ENCODE assay signal across 9 mouse cellular contexts in the genomic region with DNA sequence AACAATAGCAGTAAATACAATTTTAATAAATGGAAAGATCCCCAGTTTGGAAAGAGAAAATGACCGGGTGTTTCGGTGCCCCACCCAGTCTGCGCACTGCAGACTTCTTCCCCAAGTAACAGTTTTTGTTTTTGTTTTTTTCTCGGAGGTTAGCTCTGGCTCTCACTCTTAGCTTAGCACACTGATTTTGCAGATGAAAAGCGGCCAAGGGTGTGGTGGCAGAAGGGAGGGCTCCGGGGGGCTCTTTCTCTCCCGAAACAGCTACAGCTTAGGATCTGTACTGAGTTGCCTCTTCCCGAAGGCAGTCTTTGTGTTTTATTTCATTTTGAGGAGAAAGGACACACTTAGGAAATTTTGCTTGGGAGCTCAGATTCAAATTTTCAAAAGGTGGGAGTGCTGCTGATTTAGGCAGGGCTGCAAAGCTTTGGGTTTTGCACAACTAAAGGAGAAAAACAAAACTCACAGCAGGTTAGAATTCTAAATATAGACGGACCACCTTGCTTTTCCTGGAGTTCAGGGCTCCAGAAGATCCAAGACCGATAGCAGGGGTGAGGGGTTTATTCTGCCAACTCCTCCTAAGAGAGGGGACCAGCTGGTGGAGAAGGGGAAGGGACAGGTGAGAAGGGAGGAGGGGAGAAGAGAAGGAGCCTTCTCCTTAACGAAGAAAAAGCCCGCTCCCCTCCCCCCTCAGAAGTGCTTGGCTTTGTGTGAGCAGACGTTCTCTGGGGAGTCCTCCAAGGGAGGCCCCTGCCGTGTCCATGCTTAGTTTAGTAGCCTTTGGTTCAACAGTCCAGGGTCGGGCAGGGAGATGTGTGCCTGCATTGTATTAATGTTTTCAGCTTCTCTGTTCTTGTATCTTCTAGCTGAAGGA. TPM values are rescaled to one million over a fixed set of nuclear protein-coding genes. Genes with fewer than 3 reads are reported as not detected.
DNase-seq lines count a peak whose midpoint lies in the region; ATAC-seq lines count a peak whose summit lies in the region.
"Had no signal": no experiment of that assay in that cellular context is flagged by ENCODE, and none has a peak within 500 bp of the region (broad histone marks: within the 10 kb centered on the region; RNA-seq: fewer than 3 reads in every experiment).

No protein-coding gene starts in this region.

- H3K9ac ChIP-seq in kidney, embryonic 16.5 days (replicated peaks; ENCODE audit: low read length): peak overlapping the region; percentile 27; the same call in 1 of the 2 replicates
- peak overlapping the region; percentile 64 for H3K9ac ChIP-seq in hindbrain, embryonic 15.5 days

- H3K4me1 ChIP-seq in kidney, embryonic 16.5 days (ENCODE audit: insufficient read depth, low read length): peaks cover 35% of the 10 kb centered on the region
- H3K4me1 ChIP-seq in hindbrain, embryonic 15.5 days (replicated peaks): peaks cover 76% of the 10 kb centered on the region

- H3K4me3 ChIP-seq in kidney, embryonic 16.5 days (ENCODE audit: low read length): no peak overlapping the region
- H3K4me3 ChIP-seq in hindbrain, embryonic 15.5 days: peak overlapping the region; percentile 38

- no peak overlapping the region for H3K27ac ChIP-seq in kidney, embryonic 16.5 days (ENCODE audit: low read length)
- peak overlapping the region; percentile 96 for H3K27ac ChIP-seq in hindbrain, embryonic 15.5 days (replicated peaks)

- ATAC-seq in kidney, embryonic 16.5 days (ENCODE audit: low FRiP score, low TSS enrichment): no peak
- no peak for ATAC-seq in hindbrain, embryonic 15.5 days (ENCODE audit: low FRiP score, low read depth)

- no peak for DNase-seq in kidney, adult 8-10 months
- DNase-seq in cerebellum, postnatal 25 days: peak; percentile 42 to 67
- peak; percentile 64 for DNase-seq in retina, embryonic 14.5 days (ENCODE audit: low spot score)
- DNase-seq in thymus, postnatal 10 days (ENCODE audit: low spot score in 2 of 2): no peak
- DNase-seq in spleen, postnatal 14 days (ENCODE audit: low spot score in 2 of 2): no peak
- DNase-seq in kidney, postnatal 36 days: no peak

- no peaks in the 10 kb centered on the region for H3K27me3 ChIP-seq in kidney, embryonic 16.5 days (ENCODE audit: insufficient read depth, low read length)
- H3K27me3 ChIP-seq in hindbrain, embryonic 15.5 days: no peaks in the 10 kb centered on the region

- 36% methylated on average over 15 of the region's 15 CpGs for WGBS in kidney, embryonic 16.5 days
- 7% methylated on average over 15 of the region's 15 CpGs for WGBS in hindbrain, embryonic 15.5 days

- H3K4me2 ChIP-seq in kidney, embryonic 16.5 days (replicated peaks; ENCODE audit: low read depth, low read length): no peak overlapping the region
- H3K4me2 ChIP-seq in hindbrain, embryonic 15.5 days: peak overlapping the region; percentile 81

- no peaks in the 10 kb centered on the region for H3K9me3 ChIP-seq in kidney, embryonic 16.5 days (ENCODE audit: low read length)
- no peaks in the 10 kb centered on the region for H3K9me3 ChIP-seq in hindbrain, embryonic 15.5 days

- no peaks in the 10 kb centered on the region for H3K36me3 ChIP-seq in kidney, embryonic 16.5 days (ENCODE audit: insufficient read depth, low read length)
- no peaks in the 10 kb centered on the region for H3K36me3 ChIP-seq in hindbrain, embryonic 15.5 days

RNA-seq across cellular contexts. Expression of gene Tuba1a, which starts 37.4 kb away (rescaled TPM):
- polyA plus RNA-seq in kidney, embryonic 16.5 days (2015; fragmentation: Nextera tagmentation; extraction: Ambion mirVana): 925 and 946 TPM in 2 replicates
- 14,750 and 15,534 TPM in 2 replicates for polyA plus RNA-seq in hindbrain, embryonic 15.5 days (2015; fragmentation: Nextera tagmentation; extraction: Ambion mirVana)

RNA-seq across cellular contexts. Expression of gene Gm49450, which starts 37.6 kb away (rescaled TPM):
- not detected in 2 replicates for polyA plus RNA-seq in kidney, embryonic 16.5 days (2015; fragmentation: Nextera tagmentation; extraction: Ambion mirVana)
- not detected in 2 replicates for polyA plus RNA-seq in hindbrain, embryonic 15.5 days (2015; fragmentation: Nextera tagmentation; extraction: Ambion mirVana)
- polyA plus RNA-seq: liver, embryonic 16.5 days had no signal

RNA-seq across cellular contexts. Expression of gene Tuba1c, which starts 38.8 kb away (rescaled TPM):
- 213 and 219 TPM in 2 replicates for polyA plus RNA-seq in kidney, embryonic 16.5 days (2015; fragmentation: Nextera tagmentation; extraction: Ambion mirVana)
- polyA plus RNA-seq in hindbrain, embryonic 15.5 days (2015; fragmentation: Nextera tagmentation; extraction: Ambion mirVana): 22.5 and 25.3 TPM in 2 replicates

RNA-seq across cellular contexts. Expression of gene Tuba1b, which starts 56.5 kb away (rescaled TPM):
- 1,826 and 1,900 TPM in 2 replicates for polyA plus RNA-seq in kidney, embryonic 16.5 days (2015; fragmentation: Nextera tagmentation; extraction: Ambion mirVana)
- 1,411 and 1,419 TPM in 2 replicates for polyA plus RNA-seq in hindbrain, embryonic 15.5 days (2015; fragmentation: Nextera tagmentation; extraction: Ambion mirVana)

Comparison
In these comparisons a context has a peak if more than half of its experiments do, and no peak if none do; other contexts are left out.
1. DNase-seq: peak in cerebellum, postnatal 25 days (2 of 2) and retina, embryonic 14.5 days (single experiment); none in kidney, adult 8-10 months (0 of 2), thymus, postnatal 10 days (0 of 2), spleen, postnatal 14 days (0 of 2) and kidney, postnatal 36 days (0 of 2).
2. RNA of gene Tuba1a, which starts 37.4 kb away (polyA plus RNA-seq): 14,750 to 15,534 TPM in hindbrain, embryonic 15.5 days; 925 to 946 TPM in kidney, embryonic 16.5 days; every median in the first group is over 10 times any median in the second.